Mouse (Mus musculus) heart, embryonic 13.5 days (tissue): ENCODE results near the gene Commd9. TPM values are rescaled to one million over a fixed set of nuclear protein-coding genes. Genes with fewer than 3 reads are reported as not detected.

Experiments used
- ATAC-seq: fragments of 200-750 bp; cut with Nextera tagmentation; 2 replicates; pipeline ENCODE4 v1.8.0; 2017; ENCODE audit warnings: moderate TSS enrichment; ENCODE audit not compliant: insufficient number of reproducible peaks, low FRiP score, low TSS enrichment; ENCODE audit errors: extremely low read depth
- H3K27ac ChIP-seq: fragments of 300-500 bp; sonication (generic); replicated peaks from 2 replicates; pipeline ENCODE4 v1.5.1; 2015; ENCODE audit warnings: moderate library complexity, mild to moderate bottlenecking, inconsistent platforms
- H3K27me3 ChIP-seq: fragments of 300-500 bp; sonication (generic); replicated peaks from 2 replicates; pipeline ENCODE4 v1.6.1; 2015; ENCODE audit warnings: mild to moderate bottlenecking, inconsistent platforms
- H3K36me3 ChIP-seq: fragments of 300-500 bp; sonication (generic); 2 replicates; pipeline ENCODE4 v1.6.1; 2015; ENCODE audit warnings: mild to moderate bottlenecking, inconsistent platforms
- H3K4me1 ChIP-seq: fragments of 300-500 bp; sonication (generic); 2 replicates; pipeline ENCODE4 v1.6.1; 2015; ENCODE audit warnings: inconsistent platforms
- H3K4me2 ChIP-seq: fragments of 300-500 bp; sonication (generic); 2 replicates; pipeline ENCODE4 v1.6.1; 2015; ENCODE audit warnings: inconsistent platforms, mild to moderate bottlenecking, moderate library complexity
- H3K4me3 ChIP-seq: fragments of 300-500 bp; sonication (generic); 2 replicates; pipeline ENCODE4 v1.5.1; 2015; ENCODE audit warnings: moderate library complexity, mild to moderate bottlenecking, inconsistent platforms
- H3K9ac ChIP-seq: fragments of 300-500 bp; sonication (generic); 2 replicates; pipeline ENCODE4 v1.6.1; 2015; ENCODE audit warnings: inconsistent platforms, mild to moderate bottlenecking, moderate library complexity
- H3K9me3 ChIP-seq: fragments of 300-500 bp; sonication (generic); 2 replicates; pipeline ENCODE4 v1.6.1; 2016; ENCODE audit warnings: inconsistent platforms
- WGBS: fragments of 180-500 bp; shearing (Covaris S2); methylation state at CpG from one replicate; pipeline ENCODE4 v1.1.7; 2015; ENCODE audit warnings: mixed read lengths; 5-methylcytosine and 5-hydroxymethylcytosine counted together
- polyA plus RNA-seq: library from polyadenylated mRNA; unstranded; fragments of >200 nt; fragmentation: Nextera tagmentation; extraction: Ambion mirVana; gene quantifications from 2 replicates; pipeline ENCODE4 v1.2.1, GENCODE M21; 2015

The Commd9 gene
- polyA plus RNA-seq, 1 experiment from 2014 or later, result 51.3 TPM

- Histone ChIP-seq H3K36me3 (no peaks in the 10 kb centered on the region; the same call in 1 of the 2 replicates), H3K9me3 (no peaks in the 10 kb centered on the region)
Measured at GRCm38 (mm10) chr2:101884286-101884685, 1.8 kb upstream of the Commd9 start.

DNA sequence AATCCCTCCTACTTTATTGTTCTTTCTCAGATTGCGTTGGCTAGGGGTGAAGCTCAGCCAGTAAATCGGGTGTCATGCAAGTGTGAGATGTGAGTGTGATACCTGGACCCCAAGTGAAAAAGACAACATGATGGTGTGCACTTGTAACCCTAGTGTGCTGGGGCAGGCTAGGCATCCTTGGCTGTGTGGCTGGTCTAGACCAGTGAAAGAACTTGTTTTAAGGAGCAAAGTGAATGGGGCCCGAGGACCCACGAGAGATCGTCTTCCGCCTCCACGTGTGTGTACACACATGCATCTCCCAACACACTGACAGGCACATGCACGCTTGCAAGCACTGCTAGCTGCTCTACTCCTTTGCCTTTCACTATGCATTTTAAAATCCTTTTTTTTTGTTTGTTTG, 2.8 kb downstream of the Commd9 start:
- Histone ChIP-seq H3K4me3 (no peak overlapping the region), H3K4me1 (peaks cover 15% of the 10 kb centered on the region), H3K9me3 (no peaks in the 10 kb centered on the region), H3K9ac (no peak overlapping the region), H3K27me3 (no peaks in the 10 kb centered on the region), H3K36me3 (peaks cover 6% of the 10 kb centered on the region), H3K27ac (no peak overlapping the region), H3K4me2 (no peak overlapping the region)
- no peak for ATAC-seq
- 90% methylated on average over 8 of the region's 8 CpGs for whole genome bisulfite sequencing

More at GRCm38 (mm10) chr2:101884286-101884685, 1.8 kb upstream of the Commd9 start:
- H3K4me3 ChIP-seq, result no peak overlapping the region
- no peak for ATAC-seq
- H3K27ac ChIP-seq, result no peak overlapping the region
- no peak overlapping the region for H3K4me2 ChIP-seq
- 0 out of 2 replicates have a peak, but pooled peaks cover 4% of the 10 kb centered on the region for H3K27me3 ChIP-seq
- no peak overlapping the region for H3K9ac ChIP-seq
- WGBS, result 41% methylated on average over 2 of the region's 2 CpGs
- peaks cover 17% of the 10 kb centered on the region for H3K4me1 ChIP-seq

- Histone ChIP-seq H3K4me3 (no peak overlapping the region), H3K9ac (no peak overlapping the region)
- 58% methylated on average over 7 of the region's 7 CpGs for WGBS
Measured at GRCm38 (mm10) chr2:101891143-101891542, 5.1 kb downstream of the Commd9 start.

GRCm38 (mm10) chr2:101894126-101894525, 8.1 kb downstream of the Commd9 start:
- Histone ChIP-seq H3K27ac (no peak overlapping the region), H3K36me3 (peaks cover 34% of the 10 kb centered on the region), H3K4me1 (peaks cover 7% of the 10 kb centered on the region; the same call in 1 of the 2 replicates), H3K4me2 (no peak overlapping the region), H3K9ac (no peak overlapping the region), H3K9me3 (no peaks in the 10 kb centered on the region), H3K27me3 (no peaks in the 10 kb centered on the region), H3K4me3 (no peak overlapping the region)
- ATAC-seq, result no peak
- WGBS, result 88% methylated on average over 3 of the region's 3 CpGs

More at GRCm38 (mm10) chr2:101891143-101891542, 5.1 kb downstream of the Commd9 start:
- Histone ChIP-seq H3K4me1 (peaks cover 16% of the 10 kb centered on the region), H3K4me2 (no peak overlapping the region), H3K9me3 (no peaks in the 10 kb centered on the region), H3K27me3 (no peaks in the 10 kb centered on the region), H3K27ac (no peak overlapping the region), H3K36me3 (peaks cover 19% of the 10 kb centered on the region)
- ATAC-seq, result no peak

DNA sequence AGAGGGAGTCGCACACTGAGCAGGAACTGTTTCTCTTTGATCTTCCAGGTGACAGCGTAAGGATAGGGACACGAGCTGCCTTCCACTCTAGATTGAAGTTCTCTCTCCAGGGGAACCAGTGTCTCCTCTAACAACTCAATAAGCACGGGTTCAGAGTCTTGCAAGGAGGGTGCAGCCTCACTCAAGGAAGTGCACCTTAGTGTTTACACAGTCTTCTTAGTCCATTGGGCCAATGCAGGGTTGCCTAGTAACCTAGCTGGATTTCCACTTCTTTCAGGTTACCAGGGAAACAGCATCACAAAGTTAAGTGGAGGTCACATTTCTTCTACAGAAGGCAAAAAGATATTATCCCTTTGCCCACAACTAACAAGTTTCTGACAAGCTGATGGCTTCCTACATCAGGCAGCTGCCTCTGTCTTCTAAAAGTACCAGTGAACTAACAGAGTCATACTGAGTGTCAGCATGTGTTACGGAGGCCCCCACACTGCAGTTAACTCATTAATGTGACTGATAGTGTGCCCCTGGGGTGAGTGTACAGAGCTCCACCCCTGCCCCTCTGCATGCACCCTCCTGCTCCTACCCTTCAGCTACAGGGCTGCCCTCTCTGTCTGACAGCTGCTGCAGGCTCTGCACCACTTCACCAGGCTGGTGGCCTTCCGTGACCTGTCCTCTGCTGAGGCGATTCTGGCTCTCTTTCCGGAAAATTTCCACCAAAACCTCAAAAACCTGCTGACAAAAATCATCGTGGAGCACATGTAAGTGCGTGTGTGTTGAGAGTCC, 10.6 kb downstream of the Commd9 start:
- Histone ChIP-seq H3K9me3 (no peaks in the 10 kb centered on the region), H3K27ac (no peak overlapping the region), H3K4me2 (no peak overlapping the region), H3K9ac (no peak overlapping the region), H3K27me3 (no peaks in the 10 kb centered on the region), H3K4me1 (peaks cover 7% of the 10 kb centered on the region; the same call in 1 of the 2 replicates), H3K36me3 (peaks cover 52% of the 10 kb centered on the region), H3K4me3 (no peak overlapping the region)
- ATAC-seq, result no peak
- WGBS, result 73% methylated on average over 10 of the region's 10 CpGs

GRCm38 (mm10) chr2:101902196-101902595, 16.1 kb downstream of the Commd9 start:
- Histone ChIP-seq H3K27ac (no peak overlapping the region), H3K4me2 (no peak overlapping the region), H3K4me3 (no peak overlapping the region), H3K9ac (no peak overlapping the region), H3K4me1 (peaks cover 8% of the 10 kb centered on the region), H3K36me3 (peaks cover 28% of the 10 kb centered on the region), H3K9me3 (no peaks in the 10 kb centered on the region), H3K27me3 (0 out of 2 replicates have a peak, but pooled peaks cover 2% of the 10 kb centered on the region)
- ATAC-seq, result no peak
- 81% methylated on average over 4 of the region's 4 CpGs for WGBS

DNA sequence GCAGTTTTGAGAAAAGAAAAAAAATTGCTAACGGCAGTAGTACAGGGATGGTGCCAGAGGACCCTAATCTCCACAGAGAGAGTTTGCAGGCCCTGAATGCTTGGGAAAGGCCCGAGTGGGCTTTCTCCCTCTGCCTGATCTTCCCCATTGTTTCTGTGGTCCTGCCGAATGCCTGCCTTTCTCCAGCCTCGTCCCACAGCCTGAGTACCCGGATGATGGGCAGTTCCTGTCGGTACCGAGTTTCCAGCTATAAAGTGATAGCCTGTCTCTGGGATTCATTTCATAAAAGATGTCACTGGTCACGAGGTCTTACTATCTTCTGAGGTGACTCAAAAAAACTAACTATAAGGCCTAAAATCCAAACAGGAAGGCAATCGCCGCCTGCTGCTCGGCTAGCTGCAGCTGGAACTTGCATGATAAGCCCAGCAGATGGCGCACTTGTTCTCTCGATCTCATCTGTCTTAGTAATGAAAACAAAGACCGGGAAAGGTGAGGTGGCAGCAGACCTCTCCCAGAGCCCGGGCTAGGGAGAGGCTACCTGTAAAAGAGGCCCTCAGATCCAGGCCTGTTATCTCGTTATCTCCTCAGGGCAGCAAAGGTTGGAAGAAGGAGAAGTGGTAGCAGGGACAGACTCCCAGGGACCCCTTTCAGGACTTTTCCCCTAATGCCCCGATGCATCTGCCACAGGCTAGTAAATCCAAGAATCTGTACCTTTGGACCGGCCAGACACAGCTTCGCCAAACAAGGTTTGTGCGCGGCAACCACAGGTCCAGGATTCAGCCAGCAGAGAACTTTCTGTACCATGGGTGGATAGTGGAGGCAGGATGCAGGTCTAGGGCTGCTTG, 19.7 kb downstream of the Commd9 start:
- Histone ChIP-seq H3K27ac (no peak overlapping the region), H3K9me3 (no peaks in the 10 kb centered on the region), H3K4me1 (peaks cover 8% of the 10 kb centered on the region), H3K36me3 (peaks cover 14% of the 10 kb centered on the region), H3K4me2 (peak overlapping the region; percentile 62), H3K9ac (peak overlapping the region; percentile 71; the same call in 1 of the 2 replicates), H3K4me3 (peak overlapping the region; percentile 13; the same call in 1 of the 2 replicates), H3K27me3 (0 out of 2 replicates have a peak, but pooled peaks cover 3% of the 10 kb centered on the region)
- WGBS, result 21% methylated on average over 21 of the region's 21 CpGs
- no peak for ATAC-seq

DNA sequence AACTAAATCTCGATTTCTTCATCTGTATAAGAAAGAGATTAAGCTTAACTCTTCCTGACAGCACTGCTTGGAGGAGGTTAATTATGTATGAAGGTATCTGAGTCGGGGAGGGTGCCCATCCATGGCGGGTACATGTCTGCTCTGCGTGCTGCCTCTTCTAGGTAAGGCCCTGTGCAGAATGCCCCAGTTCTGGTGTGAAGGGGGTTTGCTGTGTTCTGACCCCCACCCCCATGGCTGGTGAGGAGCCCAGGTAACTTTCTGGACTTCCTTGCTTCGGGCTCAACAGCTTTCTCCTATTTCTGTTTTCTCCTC, 20.3 kb downstream of the Commd9 start:
- Histone ChIP-seq H3K27me3 (0 out of 2 replicates have a peak, but pooled peaks cover 3% of the 10 kb centered on the region), H3K27ac (no peak overlapping the region), H3K4me3 (no peak overlapping the region), H3K4me1 (peaks cover 8% of the 10 kb centered on the region), H3K4me2 (peak overlapping the region; percentile 62), H3K36me3 (peaks cover 9% of the 10 kb centered on the region), H3K9me3 (no peaks in the 10 kb centered on the region), H3K9ac (peak overlapping the region; percentile 71; the same call in 1 of the 2 replicates)
- ATAC-seq, result no peak
- WGBS, result 47% methylated on average over 5 of the region's 5 CpGs

GRCm38 (mm10) chr2:101907386-101908022, 21.5 kb downstream of the Commd9 start:
- 70% methylated on average over 10 of the region's 10 CpGs for WGBS
- H3K9ac ChIP-seq, result no peak overlapping the region
- H3K27me3 ChIP-seq, result 0 out of 2 replicates have a peak, but pooled peaks cover 3% of the 10 kb centered on the region
- H3K36me3 ChIP-seq, result peaks cover 6% of the 10 kb centered on the region
- H3K4me1 ChIP-seq, result peaks cover 8% of the 10 kb centered on the region
- no peak overlapping the region for H3K4me2 ChIP-seq
- H3K9me3 ChIP-seq, result no peaks in the 10 kb centered on the region
- no peak overlapping the region for H3K27ac ChIP-seq
- no peak for ATAC-seq
- no peak overlapping the region for H3K4me3 ChIP-seq

DNA sequence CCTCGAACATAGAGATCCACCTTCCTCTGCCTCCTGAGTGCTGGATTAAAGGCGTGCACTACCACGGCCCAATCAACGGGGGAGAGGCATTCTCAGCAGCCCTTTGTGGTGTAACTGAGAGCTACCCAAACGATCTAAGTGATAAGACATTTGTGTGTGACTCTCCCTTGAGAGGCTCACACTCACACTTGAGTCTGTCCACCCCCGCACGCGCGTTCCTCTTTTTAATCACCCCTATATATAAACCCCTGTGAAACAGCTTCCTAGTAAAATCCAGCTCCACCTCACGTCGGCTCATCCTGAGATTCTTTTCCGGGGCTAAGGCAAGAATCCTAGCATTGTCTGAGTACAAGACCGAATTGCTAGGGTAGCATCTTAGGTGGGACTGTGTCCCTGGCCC, 22.7 kb downstream of the Commd9 start:
- no peak overlapping the region for H3K4me3 ChIP-seq
- 65% methylated on average over 13 of the region's 13 CpGs for WGBS
- H3K27ac ChIP-seq, result no peak overlapping the region
- H3K36me3 ChIP-seq, result peaks cover 6% of the 10 kb centered on the region
- no peak overlapping the region for H3K4me2 ChIP-seq
- no peak overlapping the region for H3K9ac ChIP-seq
- H3K4me1 ChIP-seq, result peaks cover 8% of the 10 kb centered on the region
- 0 out of 2 replicates have a peak, but pooled peaks cover 3% of the 10 kb centered on the region for H3K27me3 ChIP-seq
- no peak for ATAC-seq
- no peaks in the 10 kb centered on the region for H3K9me3 ChIP-seq
